Mouse (Mus musculus) layer of hippocampus, adult 9-11 months (tissue): Measurements from ENCODE around the gene Dpp4.

Experiments used
- DNase-seq: peaks from one replicate; pipeline ENCODE4 v3.0.0; 2022

Gene Dpp4

GRCm38 (mm10) chr2:62412081-62412821 lies at the start of gene Dpp4:
Gene Dpp4, minus strand, starts transcription at chr2:62412231.
- no peak for DNase-seq

- DNase-seq, result no peak
These were observed 48.9 kb upstream of the Dpp4 start for GRCm38 (mm10) chr2:62460815-62461450.

GRCm38 (mm10) chr2:62460231-62460710 lies 48.2 kb upstream of the Dpp4 start:
- DNase-seq, result peak; percentile 19

GRCm38 (mm10) chr2:62459241-62460174 lies 47.5 kb upstream of the Dpp4 start:
- DNase-seq, result no peak

- no peak for DNase-seq
These were observed 46.0 kb upstream of the Dpp4 start for GRCm38 (mm10) chr2:62458070-62458469.

- DNase-seq, result no peak
These were observed 43.0 kb upstream of the Dpp4 start for GRCm38 (mm10) chr2:62454991-62455390.

GRCm38 (mm10) chr2:62454033-62454432 lies 42.0 kb upstream of the Dpp4 start:
- DNase-seq, result peak; percentile 5

- no peak for DNase-seq
These were observed 38.3 kb upstream of the Dpp4 start for GRCm38 (mm10) chr2:62450364-62450763.

GRCm38 (mm10) chr2:62449692-62450346 lies 37.8 kb upstream of the Dpp4 start:
- DNase-seq, result no peak

- DNase-seq, result no peak
These were observed 28.9 kb upstream of the Dpp4 start for GRCm38 (mm10) chr2:62440802-62441544.

- DNase-seq, result no peak
These were observed 28.1 kb upstream of the Dpp4 start for GRCm38 (mm10) chr2:62440083-62440482.

GRCm38 (mm10) chr2:62431245-62431795 lies 19.3 kb upstream of the Dpp4 start:
- DNase-seq, result no peak

- no peak for DNase-seq
These were observed 13.9 kb upstream of the Dpp4 start for GRCm38 (mm10) chr2:62425941-62426340.

GRCm38 (mm10) chr2:62423343-62423776 lies 11.3 kb upstream of the Dpp4 start:
- DNase-seq, result no peak

GRCm38 (mm10) chr2:62422515-62423342 lies 10.7 kb upstream of the Dpp4 start:
- no peak for DNase-seq

GRCm38 (mm10) chr2:62421229-62421628 lies 9.2 kb upstream of the Dpp4 start:
- no peak for DNase-seq

GRCm38 (mm10) chr2:62420045-62420444 lies 8.0 kb upstream of the Dpp4 start:
- no peak for DNase-seq

GRCm38 (mm10) chr2:62417233-62417632 lies 5.2 kb upstream of the Dpp4 start:
- DNase-seq, result no peak

- no peak for DNase-seq
These were observed 585 bp downstream of the Dpp4 start for GRCm38 (mm10) chr2:62411211-62412080.
